Mouse (Mus musculus) heart, embryonic 15.5 days (tissue): ENCODE measurements around the gene Cyp4x1. TPM values are rescaled to one million over a fixed set of nuclear protein-coding genes. Genes with fewer than 3 reads are reported as not detected.
"Not testable (repeated sequence)": the region's sequence is repeated elsewhere in the genome, so short reads cannot be mapped to it uniquely, and the experiment has no call there.

Source experiments
- ATAC-seq: fragments of 200-750 bp; cut with Nextera tagmentation; replicated peaks from 2 replicates; pipeline ENCODE4 v1.8.0; 2017; ENCODE audit warnings: low read depth, moderate TSS enrichment; ENCODE audit not compliant: insufficient number of reproducible peaks, insufficient read depth, low FRiP score
- H3K27ac ChIP-seq: fragments of 300-500 bp; sonication (generic); 2 replicates; pipeline ENCODE4 v1.5.1; 2015; ENCODE audit warnings: mild to moderate bottlenecking, inconsistent platforms
- H3K27me3 ChIP-seq: fragments of 300-500 bp; sonication (generic); 2 replicates; pipeline ENCODE4 v1.6.1; 2015; ENCODE audit warnings: inconsistent platforms
- H3K36me3 ChIP-seq: fragments of 300-500 bp; sonication (generic); 2 replicates; pipeline ENCODE4 v1.6.1; 2015; ENCODE audit warnings: mild to moderate bottlenecking, inconsistent platforms
- H3K4me1 ChIP-seq: fragments of 300-500 bp; sonication (generic); replicated peaks from 2 replicates; pipeline ENCODE4 v1.6.1; 2015; ENCODE audit warnings: inconsistent platforms
- H3K4me2 ChIP-seq: fragments of 300-500 bp; sonication (generic); 2 replicates; pipeline ENCODE4 v1.6.1; 2015; ENCODE audit warnings: inconsistent platforms, mild to moderate bottlenecking, moderate library complexity
- H3K4me3 ChIP-seq: fragments of 300-500 bp; sonication (generic); 2 replicates; pipeline ENCODE4 v1.5.1; 2015; ENCODE audit warnings: mild to moderate bottlenecking, inconsistent platforms
- H3K9ac ChIP-seq: fragments of 300-500 bp; sonication (generic); 2 replicates; pipeline ENCODE4 v1.6.1; 2015; ENCODE audit warnings: mild to moderate bottlenecking, inconsistent platforms
- H3K9me3 ChIP-seq: fragments of 300-500 bp; sonication (generic); replicated peaks from 2 replicates; pipeline ENCODE4 v1.6.1; 2016; ENCODE audit warnings: inconsistent platforms
- WGBS: fragments of 180-500 bp; shearing (Covaris S2); methylation state at CpG from one replicate; pipeline ENCODE4 v1.1.7; 2015; ENCODE audit warnings: mixed read lengths; 5-methylcytosine and 5-hydroxymethylcytosine counted together
- polyA plus RNA-seq: library from polyadenylated mRNA; unstranded; fragments of >200 nt; fragmentation: Nextera tagmentation; extraction: Ambion mirVana; gene quantifications from 2 replicates; pipeline ENCODE4 v1.2.1, GENCODE M21; 2015

The Cyp4x1 gene
- polyA plus RNA-seq: 0.16 TPM in 1 of 2 replicates, not detected in the other

- Histone ChIP-seq H3K9ac (no peak within 1 kb of the TSS), H3K9me3 (no peaks in the 10 kb centered on the region), H3K27me3 (peaks cover 17% of the 10 kb centered on the region), H3K27ac (no peak within 1 kb of the TSS), H3K4me2 (peak within 1 kb of the TSS; percentile 51), H3K4me3 (peak within 1 kb of the TSS; percentile 7; the same call in 1 of the 2 replicates), H3K4me1 (peaks cover 10% of the 10 kb centered on the region), H3K36me3 (no peaks in the 10 kb centered on the region)
- ATAC-seq: no peak
- WGBS: 1% methylated on average over 29 of the region's 29 CpGs
Measured at GRCm38 (mm10) chr4:115133621-115134295, at the start of gene Cyp4x1. Gene Cyp4x1, minus strand, starts transcription at chr4:115134281.

GRCm38 (mm10) chr4:115176201-115176600 is 42.1 kb upstream of the Cyp4x1 start:
- not testable (repeated sequence) for H3K9ac ChIP-seq, H3K36me3 ChIP-seq, H3K4me1 ChIP-seq, ATAC-seq, H3K4me2 ChIP-seq, H3K27ac ChIP-seq, H3K9me3 ChIP-seq, H3K27me3 ChIP-seq, H3K4me3 ChIP-seq

- 32% methylated on average over 1 of the region's 1 CpGs for WGBS
- no peak overlapping the region for H3K9ac ChIP-seq
- H3K4me3 ChIP-seq: no peak overlapping the region
- no peak for ATAC-seq
- no peaks in the 10 kb centered on the region for H3K9me3 ChIP-seq
- no peaks in the 10 kb centered on the region for H3K4me1 ChIP-seq
- H3K27ac ChIP-seq: no peak overlapping the region
- no peaks in the 10 kb centered on the region for H3K27me3 ChIP-seq
- H3K4me2 ChIP-seq: no peak overlapping the region
- no peaks in the 10 kb centered on the region for H3K36me3 ChIP-seq
Measured at GRCm38 (mm10) chr4:115174694-115175353, 40.7 kb upstream of the Cyp4x1 start.

GRCm38 (mm10) chr4:115158963-115159362 is 24.9 kb upstream of the Cyp4x1 start:
- not testable (repeated sequence) for H3K4me3 ChIP-seq, H3K36me3 ChIP-seq, H3K27ac ChIP-seq, H3K9ac ChIP-seq, H3K27me3 ChIP-seq, H3K9me3 ChIP-seq, ATAC-seq, H3K4me2 ChIP-seq, H3K4me1 ChIP-seq
- 63% methylated on average over 3 of the region's 3 CpGs for WGBS

- no peaks in the 10 kb centered on the region for H3K4me1 ChIP-seq
- no peak overlapping the region for H3K4me2 ChIP-seq
- H3K4me3 ChIP-seq: no peak overlapping the region
- H3K36me3 ChIP-seq: no peaks in the 10 kb centered on the region
- no peak overlapping the region for H3K27ac ChIP-seq
- H3K9ac ChIP-seq: no peak overlapping the region
- ATAC-seq: no peak
- H3K9me3 ChIP-seq: no peaks in the 10 kb centered on the region
- WGBS: 87% methylated on average over 2 of the region's 2 CpGs
- no peaks in the 10 kb centered on the region for H3K27me3 ChIP-seq
Measured at GRCm38 (mm10) chr4:115154723-115155122, 20.6 kb upstream of the Cyp4x1 start.

- Histone ChIP-seq H3K27me3 (peaks cover 17% of the 10 kb centered on the region), H3K9ac (no peak overlapping the region), H3K4me2 (0 out of 2 replicates have a peak overlapping the region, but pooled peaks have one; percentile 51)
Measured at GRCm38 (mm10) chr4:115134296-115134630, 182 bp upstream of the Cyp4x1 start.

GRCm38 (mm10) chr4:115133085-115133484 is 996 bp downstream of the Cyp4x1 start:
- Histone ChIP-seq H3K27ac (no peak overlapping the region), H3K36me3 (no peaks in the 10 kb centered on the region), H3K27me3 (peaks cover 17% of the 10 kb centered on the region), H3K4me1 (peaks cover 10% of the 10 kb centered on the region), H3K9me3 (no peaks in the 10 kb centered on the region), H3K9ac (no peak overlapping the region), H3K4me2 (peak overlapping the region; percentile 51), H3K4me3 (no peak overlapping the region)
- no peak for ATAC-seq
- WGBS: 5% methylated on average over 5 of the region's 5 CpGs

More at GRCm38 (mm10) chr4:115134296-115134630, 182 bp upstream of the Cyp4x1 start:
- H3K4me1 ChIP-seq: peaks cover 10% of the 10 kb centered on the region
- H3K9me3 ChIP-seq: no peaks in the 10 kb centered on the region
- WGBS: 21% methylated on average over 7 of the region's 7 CpGs
- no peaks in the 10 kb centered on the region for H3K36me3 ChIP-seq
- ATAC-seq: no peak
- H3K4me3 ChIP-seq: no peak overlapping the region
- H3K27ac ChIP-seq: no peak overlapping the region

GRCm38 (mm10) chr4:115124713-115125112 is 9.4 kb downstream of the Cyp4x1 start:
- no peak for ATAC-seq
- Histone ChIP-seq H3K4me2 (no peak overlapping the region), H3K4me1 (no peaks in the 10 kb centered on the region), H3K36me3 (no peaks in the 10 kb centered on the region), H3K27me3 (no peaks in the 10 kb centered on the region), H3K9ac (no peak overlapping the region), H3K9me3 (no peaks in the 10 kb centered on the region), H3K4me3 (no peak overlapping the region), H3K27ac (no peak overlapping the region)

GRCm38 (mm10) chr4:115123507-115123906 is 10.6 kb downstream of the Cyp4x1 start:
- WGBS: 55% methylated on average over 2 of the region's 2 CpGs
- ATAC-seq: no peak
- no peaks in the 10 kb centered on the region for H3K36me3 ChIP-seq
- no peaks in the 10 kb centered on the region for H3K9me3 ChIP-seq
- H3K4me2 ChIP-seq: no peak overlapping the region
- no peaks in the 10 kb centered on the region for H3K27me3 ChIP-seq
- no peak overlapping the region for H3K27ac ChIP-seq
- no peak overlapping the region for H3K4me3 ChIP-seq
- no peaks in the 10 kb centered on the region for H3K4me1 ChIP-seq
- no peak overlapping the region for H3K9ac ChIP-seq

- no peak overlapping the region for H3K27ac ChIP-seq
- H3K9ac ChIP-seq: no peak overlapping the region
- H3K4me3 ChIP-seq: no peak overlapping the region
- H3K27me3 ChIP-seq: no peaks in the 10 kb centered on the region
- no peak for ATAC-seq
- H3K4me1 ChIP-seq: no peaks in the 10 kb centered on the region
- H3K36me3 ChIP-seq: no peaks in the 10 kb centered on the region
- no peaks in the 10 kb centered on the region for H3K9me3 ChIP-seq
- no peak overlapping the region for H3K4me2 ChIP-seq
- 72% methylated on average over 5 of the region's 5 CpGs for WGBS
Measured at GRCm38 (mm10) chr4:115121608-115122007, 12.5 kb downstream of the Cyp4x1 start.

- Histone ChIP-seq H3K27me3 (no peaks in the 10 kb centered on the region), H3K36me3 (no peaks in the 10 kb centered on the region), H3K27ac (no peak overlapping the region), H3K4me2 (no peak overlapping the region), H3K9me3 (no peaks in the 10 kb centered on the region), H3K4me3 (no peak overlapping the region), H3K4me1 (no peaks in the 10 kb centered on the region), H3K9ac (no peak overlapping the region)
- no peak for ATAC-seq
- 74% methylated on average over 2 of the region's 2 CpGs for WGBS
Measured at GRCm38 (mm10) chr4:115121162-115121561, 12.9 kb downstream of the Cyp4x1 start.

- ATAC-seq: no peak
- Histone ChIP-seq H3K4me3 (no peak overlapping the region), H3K36me3 (no peaks in the 10 kb centered on the region), H3K9ac (no peak overlapping the region), H3K27ac (no peak overlapping the region), H3K4me1 (no peaks in the 10 kb centered on the region), H3K4me2 (no peak overlapping the region), H3K27me3 (no peaks in the 10 kb centered on the region), H3K9me3 (no peaks in the 10 kb centered on the region)
- WGBS: 75% methylated on average over 3 of the region's 3 CpGs
Measured at GRCm38 (mm10) chr4:115119642-115120041, 14.4 kb downstream of the Cyp4x1 start.
